Mouse (Mus musculus) heart, embryonic 13.5 days (tissue): ENCODE measurements around the gene St6galnac3. TPM values are rescaled to one million over a fixed set of nuclear protein-coding genes. Genes with fewer than 3 reads are reported as not detected.

Experiments
- ATAC-seq: fragments of 200-750 bp; cut with Nextera tagmentation; 2 replicates; pipeline ENCODE4 v1.8.0; 2017; ENCODE audit warnings: moderate TSS enrichment; ENCODE audit not compliant: insufficient number of reproducible peaks, low FRiP score, low TSS enrichment; ENCODE audit errors: extremely low read depth
- H3K27ac ChIP-seq: fragments of 300-500 bp; sonication (generic); replicated peaks from 2 replicates; pipeline ENCODE4 v1.5.1; 2015; ENCODE audit warnings: moderate library complexity, mild to moderate bottlenecking, inconsistent platforms
- H3K27me3 ChIP-seq: fragments of 300-500 bp; sonication (generic); replicated peaks from 2 replicates; pipeline ENCODE4 v1.6.1; 2015; ENCODE audit warnings: mild to moderate bottlenecking, inconsistent platforms
- H3K36me3 ChIP-seq: fragments of 300-500 bp; sonication (generic); 2 replicates; pipeline ENCODE4 v1.6.1; 2015; ENCODE audit warnings: mild to moderate bottlenecking, inconsistent platforms
- H3K4me1 ChIP-seq: fragments of 300-500 bp; sonication (generic); 2 replicates; pipeline ENCODE4 v1.6.1; 2015; ENCODE audit warnings: inconsistent platforms
- H3K4me2 ChIP-seq: fragments of 300-500 bp; sonication (generic); 2 replicates; pipeline ENCODE4 v1.6.1; 2015; ENCODE audit warnings: inconsistent platforms, mild to moderate bottlenecking, moderate library complexity
- H3K4me3 ChIP-seq: fragments of 300-500 bp; sonication (generic); 2 replicates; pipeline ENCODE4 v1.5.1; 2015; ENCODE audit warnings: moderate library complexity, mild to moderate bottlenecking, inconsistent platforms
- H3K9ac ChIP-seq: fragments of 300-500 bp; sonication (generic); 2 replicates; pipeline ENCODE4 v1.6.1; 2015; ENCODE audit warnings: inconsistent platforms, mild to moderate bottlenecking, moderate library complexity
- H3K9me3 ChIP-seq: fragments of 300-500 bp; sonication (generic); 2 replicates; pipeline ENCODE4 v1.6.1; 2016; ENCODE audit warnings: inconsistent platforms
- WGBS: fragments of 180-500 bp; shearing (Covaris S2); methylation state at CpG from one replicate; pipeline ENCODE4 v1.1.7; 2015; ENCODE audit warnings: mixed read lengths; 5-methylcytosine and 5-hydroxymethylcytosine counted together
- polyA plus RNA-seq: library from polyadenylated mRNA; unstranded; fragments of >200 nt; fragmentation: Nextera tagmentation; extraction: Ambion mirVana; gene quantifications from 2 replicates; pipeline ENCODE4 v1.2.1, GENCODE M21; 2015

The St6galnac3 gene
- polyA plus RNA-seq, 1 experiment from 2014 or later, result 21.7 TPM

- Histone ChIP-seq H3K4me3 (no peak overlapping the region), H3K9ac (no peak overlapping the region), H3K27ac (no peak overlapping the region), H3K4me1 (no peaks in the 10 kb centered on the region), H3K27me3 (no peaks in the 10 kb centered on the region), H3K4me2 (no peak overlapping the region), H3K36me3 (no peaks in the 10 kb centered on the region), H3K9me3 (no peaks in the 10 kb centered on the region)
- 84% methylated on average over 10 of the region's 10 CpGs for WGBS
- no peak for ATAC-seq
Measured at GRCm38 (mm10) chr3:153365057-153365755, 359.8 kb downstream of the St6galnac3 start.

DNA sequence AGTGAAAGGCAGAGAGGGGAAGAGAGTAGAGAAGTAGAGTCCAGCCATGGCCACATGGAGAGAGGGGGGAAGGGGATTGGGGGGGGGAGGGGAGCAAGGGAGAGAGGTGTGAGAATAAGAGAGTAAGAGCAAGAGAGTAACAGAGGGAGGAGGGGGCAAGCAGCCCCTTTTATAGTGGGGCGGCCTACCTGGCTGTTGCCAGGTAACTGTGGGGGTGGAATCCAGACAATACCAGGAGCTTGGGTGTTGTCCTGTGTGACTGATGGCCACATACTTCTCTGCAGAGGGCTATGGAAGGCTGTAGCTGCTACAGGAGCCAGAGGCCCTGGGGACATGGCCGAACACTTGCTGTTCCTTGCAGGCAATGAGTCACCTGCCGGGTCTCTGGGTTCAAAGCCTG is 360.6 kb downstream of the St6galnac3 start:
- H3K4me1 ChIP-seq, result no peaks in the 10 kb centered on the region
- H3K27ac ChIP-seq, result no peak overlapping the region
- H3K9me3 ChIP-seq, result no peaks in the 10 kb centered on the region
- no peak overlapping the region for H3K4me3 ChIP-seq
- no peaks in the 10 kb centered on the region for H3K36me3 ChIP-seq
- ATAC-seq, result no peak
- no peaks in the 10 kb centered on the region for H3K27me3 ChIP-seq
- 86% methylated on average over 3 of the region's 3 CpGs for WGBS
- no peak overlapping the region for H3K9ac ChIP-seq
- H3K4me2 ChIP-seq, result no peak overlapping the region

GRCm38 (mm10) chr3:153359966-153360365 is 365.0 kb downstream of the St6galnac3 start:
- H3K4me3 ChIP-seq, result no peak overlapping the region
- H3K9me3 ChIP-seq, result no peaks in the 10 kb centered on the region
- 93% methylated on average over 3 of the region's 3 CpGs for WGBS
- H3K4me1 ChIP-seq, result no peaks in the 10 kb centered on the region
- no peaks in the 10 kb centered on the region for H3K27me3 ChIP-seq
- H3K27ac ChIP-seq, result no peak overlapping the region
- no peak overlapping the region for H3K4me2 ChIP-seq
- H3K9ac ChIP-seq, result no peak overlapping the region
- ATAC-seq, result no peak
- H3K36me3 ChIP-seq, result no peaks in the 10 kb centered on the region

DNA sequence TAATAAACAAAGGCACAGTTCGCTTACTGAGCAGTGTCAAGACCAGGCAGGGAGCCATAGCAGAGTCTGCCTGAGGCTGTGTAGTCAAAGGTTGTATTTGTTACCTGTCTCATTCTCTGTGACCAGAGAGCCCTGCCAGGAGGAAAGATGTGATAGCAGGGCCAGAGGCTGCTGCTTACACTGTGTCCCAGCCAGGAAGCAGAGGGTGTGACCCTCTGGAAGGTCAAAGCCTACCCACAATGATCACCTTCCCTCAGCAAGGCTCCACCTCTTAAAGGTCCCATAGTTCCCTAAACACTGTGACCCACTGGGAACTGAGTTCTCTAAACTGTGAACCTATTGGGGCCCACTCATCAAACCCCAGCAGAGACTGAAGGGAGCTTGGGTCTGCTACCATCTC is 368.9 kb downstream of the St6galnac3 start:
- H3K4me3 ChIP-seq, result no peak overlapping the region
- no peaks in the 10 kb centered on the region for H3K27me3 ChIP-seq
- no peak overlapping the region for H3K27ac ChIP-seq
- H3K4me1 ChIP-seq, result no peaks in the 10 kb centered on the region
- no peaks in the 10 kb centered on the region for H3K9me3 ChIP-seq
- H3K36me3 ChIP-seq, result no peaks in the 10 kb centered on the region
- H3K4me2 ChIP-seq, result no peak overlapping the region
- no peak overlapping the region for H3K9ac ChIP-seq
- 54% methylated on average over 1 of the region's 1 CpGs for WGBS
- no peak for ATAC-seq

DNA sequence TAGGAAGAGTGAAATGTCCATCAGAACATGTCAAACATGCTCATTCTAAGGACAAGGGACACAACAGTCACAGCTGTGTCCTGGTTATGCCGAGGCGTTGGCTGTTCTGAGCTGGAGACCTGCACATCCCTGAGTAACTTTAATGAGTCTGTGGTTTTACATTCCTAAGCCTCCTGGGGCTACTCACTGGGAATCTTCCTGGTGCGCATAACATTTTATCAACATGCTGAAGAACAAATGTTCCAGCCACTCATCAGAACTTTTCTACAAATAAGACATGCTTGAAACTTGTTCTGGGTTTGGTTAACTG is 370.0 kb downstream of the St6galnac3 start:
- 76% methylated on average over 3 of the region's 3 CpGs for WGBS
- no peaks in the 10 kb centered on the region for H3K36me3 ChIP-seq

DNA sequence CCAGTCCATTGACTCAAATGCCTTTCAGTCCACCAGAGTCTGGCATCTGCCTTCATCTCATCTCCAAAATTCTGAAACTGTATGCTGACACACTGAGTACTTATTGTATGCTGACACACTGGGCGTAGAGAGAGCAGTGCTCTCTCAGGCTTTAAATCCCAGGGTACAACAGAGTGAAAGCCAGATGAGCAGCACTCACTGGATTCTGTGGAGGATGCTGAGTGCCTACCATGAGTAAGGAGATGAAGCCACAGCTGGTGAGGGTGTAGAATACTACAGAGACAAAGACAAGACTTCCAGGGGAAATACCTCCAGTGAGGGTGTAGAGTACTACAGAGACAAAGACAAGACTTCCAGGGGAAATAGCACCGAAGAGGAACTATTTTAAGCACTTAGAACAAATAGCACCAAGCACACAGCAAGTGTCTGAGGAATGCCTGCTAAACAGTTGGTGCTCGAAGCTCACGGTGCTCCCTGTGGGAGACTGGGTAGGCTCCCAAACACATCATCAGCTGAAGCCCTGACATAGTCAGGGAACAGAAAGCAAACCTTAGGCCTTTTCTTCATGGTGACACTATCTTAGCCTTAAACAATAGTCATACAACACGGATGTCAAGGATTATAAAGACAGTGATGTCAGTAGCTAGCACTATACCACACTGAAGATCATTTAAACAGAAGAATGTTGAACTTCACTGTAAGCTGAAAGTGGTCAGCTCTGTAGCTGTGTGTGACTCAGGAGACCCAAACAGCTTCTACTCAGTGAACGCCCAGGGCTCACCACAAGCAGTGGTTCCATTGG is 370.6 kb downstream of the St6galnac3 start:
- no peak for ATAC-seq
- Histone ChIP-seq H3K36me3 (no peaks in the 10 kb centered on the region), H3K4me1 (no peaks in the 10 kb centered on the region), H3K4me3 (no peak overlapping the region), H3K27me3 (no peaks in the 10 kb centered on the region), H3K27ac (no peak overlapping the region), H3K9me3 (no peaks in the 10 kb centered on the region), H3K9ac (no peak overlapping the region), H3K4me2 (no peak overlapping the region)
- WGBS, result 59% methylated on average over 6 of the region's 6 CpGs

More for the DNA sequence above, 370.0 kb downstream of the St6galnac3 start:
- H3K4me1 ChIP-seq, result no peaks in the 10 kb centered on the region
- no peak for ATAC-seq
- no peak overlapping the region for H3K4me3 ChIP-seq
- H3K27ac ChIP-seq, result no peak overlapping the region
- H3K9ac ChIP-seq, result no peak overlapping the region
- no peaks in the 10 kb centered on the region for H3K27me3 ChIP-seq
- no peaks in the 10 kb centered on the region for H3K9me3 ChIP-seq
- no peak overlapping the region for H3K4me2 ChIP-seq

DNA sequence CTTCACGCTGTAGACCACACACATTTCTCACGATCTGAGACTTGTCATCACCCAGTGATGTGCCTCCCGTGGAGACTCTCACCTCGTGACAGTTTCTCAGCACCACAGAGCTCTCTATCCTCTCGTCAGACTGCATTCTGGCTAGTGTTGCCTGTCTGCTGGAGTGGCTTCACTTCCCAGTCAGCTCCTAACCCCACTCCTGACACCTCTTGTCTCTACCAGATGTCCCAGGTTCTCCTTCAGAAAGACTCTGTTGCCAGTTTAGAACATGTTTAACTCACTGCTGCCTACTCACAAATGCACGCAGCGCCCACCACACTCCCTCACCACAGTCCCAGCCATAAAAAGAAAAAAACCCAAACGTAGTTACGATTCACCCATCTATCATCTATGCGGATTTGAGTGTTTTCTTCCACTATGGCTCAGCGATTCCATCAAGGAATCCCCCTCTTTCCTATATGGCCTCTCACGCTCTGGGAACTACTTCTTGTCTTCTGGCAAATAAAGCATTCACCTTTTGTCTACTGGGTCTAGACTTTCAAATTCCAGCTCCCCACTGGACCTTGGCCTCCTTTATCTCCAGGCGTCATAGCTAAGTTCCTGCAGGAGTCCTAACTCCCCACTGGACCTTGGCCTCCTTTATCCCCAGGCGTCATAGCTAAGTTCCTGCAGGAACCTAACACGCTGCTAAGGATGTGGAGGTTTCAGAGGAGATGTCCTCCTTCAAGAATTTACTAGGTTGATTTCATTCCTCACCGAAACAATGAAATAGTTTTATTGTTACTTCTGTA is 371.5 kb downstream of the St6galnac3 start:
- 79% methylated on average over 16 of the region's 16 CpGs for WGBS
- no peak overlapping the region for H3K4me2 ChIP-seq
- H3K27ac ChIP-seq, result no peak overlapping the region
- no peak overlapping the region for H3K9ac ChIP-seq
- no peaks in the 10 kb centered on the region for H3K27me3 ChIP-seq
- no peak for ATAC-seq
- no peak overlapping the region for H3K4me3 ChIP-seq
- no peaks in the 10 kb centered on the region for H3K4me1 ChIP-seq
- no peaks in the 10 kb centered on the region for H3K9me3 ChIP-seq
- no peaks in the 10 kb centered on the region for H3K36me3 ChIP-seq

DNA sequence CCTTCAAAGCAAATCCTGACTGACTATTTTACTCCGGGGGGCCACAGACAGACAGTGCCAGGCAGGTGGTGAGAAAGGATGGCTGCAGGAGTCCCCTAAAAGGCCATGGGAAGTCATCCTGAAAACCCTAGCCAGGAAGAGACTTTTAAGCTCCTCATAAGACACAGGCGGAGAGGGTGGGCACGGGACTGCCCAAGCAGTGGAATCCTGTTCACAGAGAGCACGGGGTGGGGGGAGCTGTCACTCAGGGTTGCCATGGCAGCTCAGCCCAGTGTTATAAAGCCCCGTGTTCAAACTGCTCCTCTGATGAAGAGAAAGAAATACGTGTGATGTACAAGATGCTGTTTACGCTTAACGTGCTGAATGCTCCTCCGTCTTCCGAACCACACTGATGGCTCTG is 375.0 kb downstream of the St6galnac3 start:
- Histone ChIP-seq H3K27me3 (no peaks in the 10 kb centered on the region), H3K36me3 (no peaks in the 10 kb centered on the region), H3K4me2 (no peak overlapping the region), H3K9me3 (no peaks in the 10 kb centered on the region), H3K27ac (no peak overlapping the region), H3K4me3 (no peak overlapping the region), H3K9ac (no peak overlapping the region), H3K4me1 (peaks cover 7% of the 10 kb centered on the region)
- WGBS, result 76% methylated on average over 10 of the region's 10 CpGs
- no peak for ATAC-seq

GRCm38 (mm10) chr3:153348797-153349465 is 376.0 kb downstream of the St6galnac3 start:
- Histone ChIP-seq H3K4me1 (peaks cover 7% of the 10 kb centered on the region), H3K4me2 (no peak overlapping the region), H3K27ac (no peak overlapping the region), H3K36me3 (no peaks in the 10 kb centered on the region), H3K4me3 (no peak overlapping the region), H3K27me3 (no peaks in the 10 kb centered on the region), H3K9ac (no peak overlapping the region), H3K9me3 (no peaks in the 10 kb centered on the region)
- WGBS, result 88% methylated on average over 9 of the region's 9 CpGs
- no peak for ATAC-seq

- H3K4me1 ChIP-seq, result peaks cover 7% of the 10 kb centered on the region
- H3K9ac ChIP-seq, result no peak overlapping the region
- no peaks in the 10 kb centered on the region for H3K27me3 ChIP-seq
- whole genome bisulfite sequencing, result 83% methylated on average over 5 of the region's 5 CpGs
- no peaks in the 10 kb centered on the region for H3K9me3 ChIP-seq
- H3K4me3 ChIP-seq, result no peak overlapping the region
- H3K27ac ChIP-seq, result no peak overlapping the region
- ATAC-seq, result no peak
- no peak overlapping the region for H3K4me2 ChIP-seq
- H3K36me3 ChIP-seq, result no peaks in the 10 kb centered on the region
Measured at GRCm38 (mm10) chr3:153344979-153345378, 380.0 kb downstream of the St6galnac3 start.

GRCm38 (mm10) chr3:153339940-153340339 is 385.0 kb downstream of the St6galnac3 start:
- no peaks in the 10 kb centered on the region for H3K9me3 ChIP-seq
- H3K27me3 ChIP-seq, result no peaks in the 10 kb centered on the region
- no peak overlapping the region for H3K4me2 ChIP-seq
- WGBS, result 60% methylated on average over 2 of the region's 2 CpGs
- no peak overlapping the region for H3K9ac ChIP-seq
- H3K36me3 ChIP-seq, result no peaks in the 10 kb centered on the region
- H3K4me3 ChIP-seq, result no peak overlapping the region
- ATAC-seq, result no peak
- H3K4me1 ChIP-seq, result no peaks in the 10 kb centered on the region
- H3K27ac ChIP-seq, result no peak overlapping the region
